Mouse (Mus musculus): ENCODE results near the gene Prdm16.

DNA sequence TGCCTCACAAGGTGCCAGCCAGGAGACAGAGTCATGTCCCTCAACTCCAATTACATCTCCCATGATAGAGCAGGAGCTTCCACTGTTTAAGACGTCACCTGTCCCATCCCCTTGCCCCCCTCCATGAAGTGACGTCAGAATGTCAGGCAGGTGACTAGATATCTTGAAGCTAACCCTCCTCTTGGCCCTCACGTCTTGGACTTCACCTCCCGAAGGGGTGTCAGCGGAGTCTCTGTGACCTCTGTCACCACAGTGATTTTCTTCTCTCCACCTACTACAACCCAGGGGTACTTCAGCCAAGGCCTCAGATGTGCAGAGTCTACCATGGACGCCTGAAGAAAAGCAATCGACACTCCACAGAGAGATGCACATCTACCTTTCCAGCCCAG is 32.2 kb downstream of the Prdm16 start:
- TF ChIP-seq ETS1 (conservative IDR thresholded peaks at IDR 0.05; ENCODE audit: low read depth, low read length): no peak
- TF ChIP-seq CTCF (conservative IDR thresholded peaks at IDR 0.05 in 1 of 2, IDR thresholded peaks at IDR 0.05 in 1 of 2; ENCODE audit: low read depth in 2 of 2, low read length in 2 of 2): no peak
- TF ChIP-seq POLR2A (IDR thresholded peaks at IDR 0.05; ENCODE audit: low read depth, low read length): no peak
- TF ChIP-seq MAFK (IDR thresholded peaks at IDR 0.05; ENCODE audit: insufficient replicate concordance, low read length): no peak
- TF ChIP-seq ZC3H11A (IDR thresholded peaks at IDR 0.05; ENCODE audit: low read depth, low read length): no peak
- no peak for TF ChIP-seq CHD2 (IDR thresholded peaks at IDR 0.05; ENCODE audit: low read length)
- TF ChIP-seq EP300 (IDR thresholded peaks at IDR 0.05; ENCODE audit: low read length): no peak
- no peak for TF ChIP-seq ZMIZ1 (IDR thresholded peaks at IDR 0.05; ENCODE audit: low read depth, low read length)
- no peak for TF ChIP-seq E2F4 (IDR thresholded peaks at IDR 0.05; ENCODE audit: insufficient replicate concordance, low read depth, low read length)
- no peak for TF ChIP-seq POLR2AphosphoS2 (IDR thresholded peaks at IDR 0.05; ENCODE audit: low read depth, low read length)
